Mouse (Mus musculus) ovary, postnatal 36 days (tissue): ENCODE measurements around the gene Rgs7.

Experiments used
- DNase-seq: peaks from one replicate; pipeline ENCODE4 v3.0.0; 2022; ENCODE audit warnings: low spot score, mixed read lengths

Gene Rgs7

DNA sequence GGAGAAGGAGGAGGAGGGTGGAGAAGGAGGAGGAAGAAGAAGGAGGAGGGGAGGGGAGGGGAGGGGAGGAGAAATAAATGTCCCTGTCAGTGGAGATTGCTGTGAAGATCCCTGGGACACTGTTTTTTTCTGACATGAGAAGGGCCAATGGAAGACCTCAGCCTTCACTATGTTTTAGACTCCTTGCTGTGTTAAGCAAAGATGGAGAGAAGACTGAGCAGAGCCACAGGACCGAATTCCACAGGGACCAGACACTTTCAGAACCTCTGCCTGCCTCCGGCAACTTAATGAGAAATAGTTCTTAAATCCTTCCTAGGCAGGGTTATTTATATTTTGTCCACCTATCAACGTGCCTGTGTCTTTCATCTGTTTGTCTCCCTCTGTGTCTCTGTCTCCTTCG is 464.0 kb downstream of the Rgs7 start:
- no peak for DNase-seq

DNA sequence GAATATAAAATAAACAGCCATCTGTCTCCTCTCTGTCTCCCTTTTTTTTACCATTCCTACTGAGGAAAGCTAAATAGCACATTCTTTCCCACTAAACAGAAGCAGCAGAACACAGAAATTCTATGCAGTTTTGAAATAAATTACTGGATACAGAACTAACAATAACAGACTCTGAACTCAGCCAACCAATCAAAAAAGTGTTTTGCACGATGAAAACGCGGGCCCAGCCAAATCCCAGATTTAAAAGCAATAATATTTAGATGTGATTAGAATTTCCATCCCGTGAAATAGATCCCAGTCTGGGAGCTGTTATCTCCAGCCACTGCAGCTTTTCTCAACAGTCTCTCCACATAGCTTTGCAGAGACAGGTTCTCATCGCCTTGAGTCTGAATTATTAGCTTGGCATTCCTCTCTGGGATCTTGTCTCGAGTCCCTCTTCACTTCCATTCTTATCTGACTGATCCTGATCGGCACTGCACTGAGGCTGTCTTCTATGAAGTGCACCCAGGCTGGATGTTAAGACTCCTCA is 466.5 kb downstream of the Rgs7 start:
- DNase-seq: no peak

DNA sequence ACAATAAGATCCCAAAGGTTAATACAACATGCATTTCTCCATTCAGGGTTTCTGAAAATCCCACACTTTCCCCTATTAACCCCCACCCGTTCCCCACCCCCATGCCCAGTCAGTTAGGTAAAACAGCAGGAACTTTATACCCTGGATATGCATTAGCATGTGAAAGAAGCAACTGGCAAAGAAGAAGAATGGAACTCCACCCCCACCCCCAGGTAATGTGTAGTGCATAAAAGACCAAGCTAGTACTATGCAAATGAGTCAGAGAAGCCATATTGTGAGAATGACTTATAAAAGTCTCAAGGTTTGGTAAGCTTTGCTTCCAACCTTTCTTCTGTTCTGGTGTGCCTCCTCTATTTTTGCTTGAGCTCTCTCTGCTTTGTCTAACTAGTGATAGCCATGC is 468.2 kb downstream of the Rgs7 start:
- no peak for DNase-seq
